Mouse (Mus musculus): Measurements from ENCODE around the gene Bglap2. TPM values are rescaled to one million over a fixed set of nuclear protein-coding genes. Genes with fewer than 3 reads are reported as not detected.

The Bglap2 gene
- total and polyA plus RNA-seq, 3 experiments, result not detected

- dilution Hi-C loops (cut with MboI; ENCODE audit: extremely low pct_ligation_motif_present, extremely low pct_unique_long_range_greater_than_20kb, low sequenced_read_pairs), result no loop called here
- no peak overlapping the region for H3K27ac ChIP-seq (ENCODE audit: insufficient read depth, low read depth)
- peak overlapping the region; percentile 65; the same call in 1 of the 2 replicates for H3K4me2 ChIP-seq (ENCODE audit: insufficient read depth, low read depth, poor library complexity, severe bottlenecking)
- H3K36me3 ChIP-seq (replicated peaks in 1 of 2; ENCODE audit: control insufficient read depth in 1 of 2, insufficient read depth in 1 of 2, low read length in 1 of 2), result peaks cover 11 to 22% of the 10 kb centered on the region in 2 experiments
- in situ Hi-C loops (cut with MboI; ENCODE audit: low pct_ligation_motif_present, low pct_unique_long_range_greater_than_20kb, low sequenced_read_pairs), result no loop called here
- DNase-seq (ENCODE audit: extremely low read depth), result no peak
- H3K4me3 ChIP-seq (replicated peaks in 1 of 3; ENCODE audit: low read depth in 2 of 3, low read length in 2 of 3, poor library complexity in 1 of 3), result peak overlapping the region in 2 of 3 experiments; percentile 32 to 74
- H3K9me3 ChIP-seq (replicated peaks; ENCODE audit: low read length), result no peaks in the 10 kb centered on the region
- no peak for TF ChIP-seq UBTF (IDR thresholded peaks at IDR 0.05; ENCODE audit: low read depth, low read length)
- TF ChIP-seq NELFE (IDR thresholded peaks at IDR 0.05; ENCODE audit: low read depth, low read length), result no peak
- no peak for TF ChIP-seq HCFC1 (IDR thresholded peaks at IDR 0.05; ENCODE audit: low read depth, low read length)
- no peak for TF ChIP-seq CHD2 (IDR thresholded peaks at IDR 0.05; ENCODE audit: low read length)
- no peak for TF ChIP-seq MEF2A (IDR thresholded peaks at IDR 0.05; ENCODE audit: borderline replicate concordance, low read depth, low read length)
- no peak for TF ChIP-seq ZNF384 (IDR thresholded peaks at IDR 0.05; ENCODE audit: low read depth, low read length)
- peaks cover 2% of the 10 kb centered on the region for H3K27me3 ChIP-seq (replicated peaks)
- peaks cover 16% of the 10 kb centered on the region for H3K79me2 ChIP-seq (replicated peaks; ENCODE audit: control insufficient read depth, extremely low read depth, insufficient read depth, poor library complexity, severe bottlenecking)
- H3K4me1 ChIP-seq (ENCODE audit: control insufficient read depth in 1 of 2, insufficient read depth in 2 of 2), result peaks cover 5 to 32% of the 10 kb centered on the region in 2 experiments; a peak in 3 of 4 replicates
- peak overlapping the region; percentile 66; the same call in 1 of the 2 replicates for H3K9ac ChIP-seq (ENCODE audit: insufficient read depth, low read depth)
These were observed 46.8 kb upstream of the Bglap2 start for GRCm38 (mm10) chr3:88425330-88425689.

GRCm38 (mm10) chr3:88424605-88425329 lies 46.3 kb upstream of the Bglap2 start, which contains the start of gene Slc25a44:
TSS of gene Slc25a44 (minus strand) at chr3:88425139.
- H3K9me3 ChIP-seq (replicated peaks; ENCODE audit: low read length), result no peaks in the 10 kb centered on the region
- no peaks in the 10 kb centered on the region for H3K27me3 ChIP-seq (replicated peaks)
- peak within 1 kb of the TSS; percentile 74 to 97 (median 85) for H3K4me3 ChIP-seq (replicated peaks in 1 of 3; ENCODE audit: low read depth in 2 of 3, low read length in 2 of 3, poor library complexity in 1 of 3)
- peaks cover 16 to 27% of the 10 kb centered on the region in 2 experiments for H3K36me3 ChIP-seq (replicated peaks in 1 of 2; ENCODE audit: control insufficient read depth in 1 of 2, insufficient read depth in 1 of 2, low read length in 1 of 2)
- H3K79me2 ChIP-seq (replicated peaks; ENCODE audit: control insufficient read depth, extremely low read depth, insufficient read depth, poor library complexity, severe bottlenecking), result peaks cover 16% of the 10 kb centered on the region
- in situ Hi-C loops (cut with MboI; ENCODE audit: low pct_ligation_motif_present, low pct_unique_long_range_greater_than_20kb, low sequenced_read_pairs), result no loop called here
- H3K9ac ChIP-seq (ENCODE audit: insufficient read depth, low read depth), result peak within 1 kb of the TSS; percentile 72
- no peak within 1 kb of the TSS for H3K27ac ChIP-seq (ENCODE audit: insufficient read depth, low read depth)
- peaks cover 5 to 32% of the 10 kb centered on the region in 2 experiments; a peak in 3 of 4 replicates for H3K4me1 ChIP-seq (ENCODE audit: control insufficient read depth in 1 of 2, insufficient read depth in 2 of 2)
- DNase-seq (ENCODE audit: extremely low read depth), result peak; percentile 99
- peak within 1 kb of the TSS; percentile 66 for H3K4me2 ChIP-seq (ENCODE audit: insufficient read depth, low read depth, poor library complexity, severe bottlenecking)
- dilution Hi-C loops (cut with MboI; ENCODE audit: extremely low pct_ligation_motif_present, extremely low pct_unique_long_range_greater_than_20kb, low sequenced_read_pairs), result no loop called here
- no peak; the same call in 1 of the 2 replicates for TF ChIP-seq GABPA (IDR thresholded peaks at IDR 0.05; ENCODE audit: insufficient replicate concordance, low read depth, low read length)
- TF ChIP-seq MEF2A (IDR thresholded peaks at IDR 0.05; ENCODE audit: borderline replicate concordance, low read depth, low read length), result no peak; the same call in 1 of the 2 replicates
- peak; percentile 77 for TF ChIP-seq ELF1 (IDR thresholded peaks at IDR 0.05; ENCODE audit: low read depth, low read length)
- TF ChIP-seq ETS1 (conservative IDR thresholded peaks at IDR 0.05; ENCODE audit: low read depth, low read length), result no peak
- peak; percentile 81 for TF ChIP-seq NELFE (IDR thresholded peaks at IDR 0.05; ENCODE audit: low read depth, low read length)
- TF ChIP-seq TBP (conservative IDR thresholded peaks at IDR 0.05; ENCODE audit: low read depth, low read length), result peak; percentile 74; the same call in 1 of the 2 replicates
- TF ChIP-seq MAFK (IDR thresholded peaks at IDR 0.05; ENCODE audit: insufficient replicate concordance, low read length), result no peak
- TF ChIP-seq ZKSCAN1 (IDR thresholded peaks at IDR 0.05; ENCODE audit: borderline replicate concordance, low read depth, low read length), result no peak
- peak; percentile 65 for TF ChIP-seq USF2 (conservative IDR thresholded peaks at IDR 0.05; ENCODE audit: low read depth, low read length)
- TF ChIP-seq RCOR1 (conservative IDR thresholded peaks at IDR 0.05; ENCODE audit: low read depth, low read length), result no peak
- peak; percentile 60; the same call in 1 of the 2 replicates for TF ChIP-seq ZMIZ1 (IDR thresholded peaks at IDR 0.05; ENCODE audit: low read depth, low read length)
- peak; percentile 78; the same call in 1 of the 2 replicates for TF ChIP-seq MAZ (IDR thresholded peaks at IDR 0.05; ENCODE audit: low read depth, low read length)
- peak; percentile 82; the same call in 1 of the 2 replicates for TF ChIP-seq MAX (IDR thresholded peaks at IDR 0.05; ENCODE audit: low read length)
- peak; percentile 69 for TF ChIP-seq NRF1 (IDR thresholded peaks at IDR 0.05; ENCODE audit: low read depth, low read length)
- peak; percentile 82 for TF ChIP-seq MXI1 (IDR thresholded peaks at IDR 0.05; ENCODE audit: low read depth, low read length)
- no peak for TF ChIP-seq JUN (IDR thresholded peaks at IDR 0.05; ENCODE audit: insufficient read depth, low read depth, low read length)
- TF ChIP-seq MYC (IDR thresholded peaks at IDR 0.05; ENCODE audit: low read depth, low read length), result peak; percentile 33
- peak; percentile 87; the same call in 1 of the 2 replicates for TF ChIP-seq KAT2A (IDR thresholded peaks at IDR 0.05; ENCODE audit: insufficient replicate concordance, low read length)
- TF ChIP-seq HCFC1 (IDR thresholded peaks at IDR 0.05; ENCODE audit: low read depth, low read length), result peak; percentile 92
- no peak for TF ChIP-seq ZNF384 (IDR thresholded peaks at IDR 0.05; ENCODE audit: low read depth, low read length)
- TF ChIP-seq CHD2 (IDR thresholded peaks at IDR 0.05; ENCODE audit: low read length), result peak; percentile 47; the same call in 1 of the 2 replicates
- 0 out of 2 replicates have a peak, but pooled peaks have one; percentile 19 for TF ChIP-seq BHLHE40 (IDR thresholded peaks at IDR 0.05; ENCODE audit: low read depth, low read length)
- TF ChIP-seq SIN3A (IDR thresholded peaks at IDR 0.05; ENCODE audit: low read length), result peak; percentile 85
- TF ChIP-seq ZC3H11A (IDR thresholded peaks at IDR 0.05; ENCODE audit: low read depth, low read length), result no peak
- 0 out of 2 replicates have a peak, but pooled peaks have one; percentile 23 for TF ChIP-seq TCF12 (IDR thresholded peaks at IDR 0.05; ENCODE audit: low read depth, low read length)
- TF ChIP-seq USF1 (IDR thresholded peaks at IDR 0.05; ENCODE audit: low read depth, low read length), result peak; percentile 60
- no peak for TF ChIP-seq CHD1 (IDR thresholded peaks at IDR 0.05; ENCODE audit: low read depth, low read length)
- peak; percentile 86 for TF ChIP-seq POLR2A (IDR thresholded peaks at IDR 0.05; ENCODE audit: low read depth, low read length)
